Mouse (Mus musculus) small intestine, adult 2 months (tissue): ENCODE results near the gene Fam78b. TPM values are rescaled to one million over a fixed set of nuclear protein-coding genes. Genes with fewer than 3 reads are reported as not detected.

Experiments
- H3K27ac ChIP-seq: fragments of 200-500 bp; 2 replicates; pipeline ENCODE4 v1.5.1; 2012; ENCODE audit warnings: low read depth, low read length, control low read depth, inconsistent platforms; ENCODE audit not compliant: insufficient read depth
- H3K27me3 ChIP-seq: fragments of 200-500 bp; 2 replicates; pipeline ENCODE4 v1.6.1; 2012; ENCODE audit warnings: mild to moderate bottlenecking, moderate library complexity, low read length, inconsistent platforms; ENCODE audit not compliant: control insufficient read depth, insufficient read depth
- H3K36me3 ChIP-seq: fragments of 200-500 bp; 2 replicates; pipeline ENCODE4 v1.6.1; 2012; ENCODE audit warnings: mild to moderate bottlenecking, low read length, control low read depth, inconsistent platforms; ENCODE audit not compliant: control insufficient read depth, insufficient read depth
- H3K4me1 ChIP-seq: fragments of 200-500 bp; 2 replicates; pipeline ENCODE4 v1.6.1; 2012; ENCODE audit warnings: low read length, inconsistent platforms, mixed read lengths; ENCODE audit not compliant: control insufficient read depth, insufficient read depth, insufficient read length
- H3K4me3 ChIP-seq: fragments of 200-500 bp; 2 replicates; pipeline ENCODE4 v1.5.1; 2012; ENCODE audit warnings: low read depth, mild to moderate bottlenecking, control low read depth, inconsistent platforms, low read length, moderate library complexity
- CTCF ChIP-seq: fragments of 200-500 bp; IDR thresholded peaks from 2 replicates; pipeline ENCODE4 v1.5.1; 2012; ENCODE audit warnings: low read depth, mild to moderate bottlenecking, control low read depth, inconsistent platforms, low read length, moderate library complexity, mixed read lengths; ENCODE audit not compliant: insufficient replicate concordance, insufficient read length; ENCODE audit errors: extremely low read depth
- POLR2A ChIP-seq: fragments of 200-500 bp; IDR thresholded peaks from 2 replicates; pipeline ENCODE4 v1.6.1; 2012; ENCODE audit warnings: low read depth, mild to moderate bottlenecking, control low read depth, inconsistent platforms, low read length, moderate library complexity
- WGBS: fragments of 180-500 bp; shearing (Covaris S2); methylation state at CpG from one replicate; pipeline ENCODE4 v1.1.7; 2018; 5-methylcytosine and 5-hydroxymethylcytosine counted together
- polyA plus RNA-seq: library from polyadenylated mRNA; depleted of rRNA; stranded (reverse); fragments of >200 nt; gene quantifications from 2 replicates; pipeline ENCODE4 v1.2.3, GENCODE M21; 2012; rRNA removed

The Fam78b gene
- 0.32 and 0.55 TPM in 2 replicates for polyA plus RNA-seq

GRCm38 (mm10) chr1:167001174-167001843 lies at the start of gene Fam78b:
Gene Fam78b (plus strand): TSS chr1:167001417.
- peak within 1 kb of the TSS; percentile 73 for H3K4me3 ChIP-seq
- 2% methylated on average over 75 of the region's 85 CpGs for WGBS
- H3K4me1 ChIP-seq: no peaks in the 10 kb centered on the region
- H3K27me3 ChIP-seq: peaks cover 8% of the 10 kb centered on the region
- TF ChIP-seq CTCF: no peak
- no peak for TF ChIP-seq POLR2A
- H3K27ac ChIP-seq: no peak within 1 kb of the TSS
- H3K36me3 ChIP-seq: no peaks in the 10 kb centered on the region

DNA sequence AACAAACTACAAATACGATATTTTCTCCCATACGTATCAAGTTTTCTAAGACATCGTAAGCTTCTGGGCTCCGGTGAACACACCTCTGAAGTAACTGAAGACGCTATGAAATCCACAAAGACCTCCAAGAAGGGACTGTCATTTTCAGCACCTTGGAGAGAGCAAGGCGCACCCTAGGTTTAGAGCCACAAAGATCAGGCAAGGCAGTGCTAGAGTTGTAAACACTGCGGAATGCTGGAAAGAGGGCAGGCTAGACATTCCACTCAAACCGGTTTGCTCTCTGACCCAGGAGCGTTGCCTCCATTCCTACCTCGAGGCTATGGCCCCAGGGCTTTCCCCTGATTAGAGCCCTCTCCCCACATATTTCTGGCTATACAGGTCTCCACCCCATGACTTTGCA lies 36.7 kb upstream of the Fam78b start:
- WGBS: 34% methylated on average over 10 of the region's 10 CpGs
- TF ChIP-seq CTCF: no peak
- TF ChIP-seq POLR2A: no peak
- H3K36me3 ChIP-seq: no peaks in the 10 kb centered on the region
- H3K4me3 ChIP-seq: no peak overlapping the region
- no peak overlapping the region for H3K27ac ChIP-seq
- H3K27me3 ChIP-seq: no peaks in the 10 kb centered on the region
- no peaks in the 10 kb centered on the region for H3K4me1 ChIP-seq

DNA sequence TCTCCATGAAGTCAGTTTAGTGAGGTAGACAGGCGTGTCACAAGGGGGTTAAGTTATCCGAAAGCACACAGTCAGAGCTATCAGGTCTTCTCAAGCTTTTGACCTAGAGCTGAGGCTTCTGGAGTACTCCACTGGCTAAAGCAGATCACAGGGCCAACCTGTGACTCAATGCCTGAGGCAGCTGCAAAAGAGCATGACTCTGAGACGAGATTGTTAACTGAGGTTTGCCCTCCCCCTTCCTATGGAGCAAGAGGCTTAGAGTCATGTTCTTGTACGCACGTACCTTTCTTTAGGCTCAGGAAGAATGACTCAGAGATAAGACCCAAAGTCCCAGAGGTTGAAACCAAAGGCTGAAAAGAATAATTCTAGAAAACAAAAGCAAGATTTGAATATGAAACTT lies 32.9 kb upstream of the Fam78b start:
- WGBS: 69% methylated on average over 5 of the region's 5 CpGs
- no peaks in the 10 kb centered on the region for H3K36me3 ChIP-seq
- no peak overlapping the region for H3K27ac ChIP-seq
- no peaks in the 10 kb centered on the region for H3K27me3 ChIP-seq
- H3K4me3 ChIP-seq: no peak overlapping the region
- TF ChIP-seq CTCF: no peak
- no peak for TF ChIP-seq POLR2A
- H3K4me1 ChIP-seq: no peaks in the 10 kb centered on the region

GRCm38 (mm10) chr1:166973731-166974130 lies 27.5 kb upstream of the Fam78b start:
- WGBS: 81% methylated on average over 3 of the region's 3 CpGs
- Histone ChIP-seq H3K4me3 (no peak overlapping the region), H3K4me1 (no peaks in the 10 kb centered on the region), H3K27me3 (no peaks in the 10 kb centered on the region), H3K36me3 (no peaks in the 10 kb centered on the region), H3K27ac (no peak overlapping the region)
- no peak for TF ChIP-seq POLR2A

DNA sequence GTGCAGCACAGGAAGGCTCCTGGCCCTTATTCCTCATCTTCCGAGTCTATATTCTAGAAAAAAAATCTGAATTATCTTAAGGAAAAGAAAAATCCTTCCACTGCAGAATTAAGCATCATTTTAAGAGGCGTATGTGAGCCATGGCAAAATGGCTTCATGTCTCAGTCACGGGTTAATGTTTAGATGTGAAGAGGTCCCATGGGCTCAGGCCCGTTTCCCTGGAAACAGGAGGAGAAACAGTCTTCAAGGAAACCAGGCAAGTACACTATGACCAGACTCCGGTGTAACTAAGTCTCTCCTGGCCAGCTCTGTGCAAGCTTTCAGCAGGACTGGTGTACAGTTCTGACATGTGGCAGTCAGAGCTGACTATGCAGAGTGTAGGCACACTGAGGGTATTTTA lies 22.6 kb upstream of the Fam78b start:
- H3K4me1 ChIP-seq: no peaks in the 10 kb centered on the region
- H3K4me3 ChIP-seq: no peak overlapping the region
- TF ChIP-seq CTCF (no peak), POLR2A (no peak)
- H3K27ac ChIP-seq: no peak overlapping the region
- no peaks in the 10 kb centered on the region for H3K27me3 ChIP-seq
- WGBS: 76% methylated on average over 5 of the region's 5 CpGs
- H3K36me3 ChIP-seq: no peaks in the 10 kb centered on the region

- no peak for TF ChIP-seq POLR2A
- no peak for TF ChIP-seq CTCF
- WGBS: 74% methylated on average over 5 of the region's 5 CpGs
Measured at GRCm38 (mm10) chr1:166994266-166994665, 7.0 kb upstream of the Fam78b start.

GRCm38 (mm10) chr1:166996250-166996649 lies 5.0 kb upstream of the Fam78b start:
- H3K4me3 ChIP-seq: no peak overlapping the region
- H3K4me1 ChIP-seq: no peaks in the 10 kb centered on the region
- 0 out of 2 replicates have a peak, but pooled peaks cover 3% of the 10 kb centered on the region for H3K27me3 ChIP-seq
- TF ChIP-seq CTCF (no peak), POLR2A (no peak)
- H3K36me3 ChIP-seq: no peaks in the 10 kb centered on the region
- no peak overlapping the region for H3K27ac ChIP-seq
- WGBS: 82% methylated on average over 8 of the region's 8 CpGs

More at GRCm38 (mm10) chr1:166994266-166994665, 7.0 kb upstream of the Fam78b start:
- no peaks in the 10 kb centered on the region for H3K4me1 ChIP-seq
- no peaks in the 10 kb centered on the region for H3K27me3 ChIP-seq
- no peak overlapping the region for H3K27ac ChIP-seq
- no peak overlapping the region for H3K4me3 ChIP-seq
- H3K36me3 ChIP-seq: no peaks in the 10 kb centered on the region
